Mouse (Mus musculus): Measurements from ENCODE around the gene Mrps22.

Mrps22 gene

GRCm38 (mm10) chr9:98601156-98601836, at the start of gene Mrps22:
TSS of gene Mrps22 (minus strand) at chr9:98601660.
- DNase-seq (ENCODE audit: low spot score in 2 of 2) = peak; percentile 88 to 89

GRCm38 (mm10) chr9:98650547-98650946, 49.1 kb upstream of the Mrps22 start:
- DNase-seq (ENCODE audit: low spot score in 2 of 2) = no peak

DNA sequence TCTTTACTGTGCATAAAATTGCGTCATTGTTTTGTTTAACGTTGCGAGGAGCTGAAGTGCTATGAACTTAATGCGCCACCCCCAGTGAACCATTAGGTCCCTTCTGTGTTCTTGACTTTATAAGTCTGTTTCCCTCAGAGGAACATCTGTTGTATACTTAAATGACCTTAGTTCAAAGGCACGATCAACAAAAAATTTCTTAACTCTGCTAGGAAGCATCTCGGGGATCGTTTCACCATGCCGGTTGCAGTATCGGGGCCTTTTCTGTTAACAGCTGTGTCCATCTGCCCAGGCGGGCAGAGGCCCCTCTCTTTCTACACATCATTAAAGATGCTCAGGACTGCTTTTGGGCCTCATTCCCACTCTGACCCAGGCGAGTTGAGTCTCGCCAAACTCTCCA, 46.0 kb upstream of the Mrps22 start:
- no peak for DNase-seq (ENCODE audit: low spot score in 2 of 2)

DNA sequence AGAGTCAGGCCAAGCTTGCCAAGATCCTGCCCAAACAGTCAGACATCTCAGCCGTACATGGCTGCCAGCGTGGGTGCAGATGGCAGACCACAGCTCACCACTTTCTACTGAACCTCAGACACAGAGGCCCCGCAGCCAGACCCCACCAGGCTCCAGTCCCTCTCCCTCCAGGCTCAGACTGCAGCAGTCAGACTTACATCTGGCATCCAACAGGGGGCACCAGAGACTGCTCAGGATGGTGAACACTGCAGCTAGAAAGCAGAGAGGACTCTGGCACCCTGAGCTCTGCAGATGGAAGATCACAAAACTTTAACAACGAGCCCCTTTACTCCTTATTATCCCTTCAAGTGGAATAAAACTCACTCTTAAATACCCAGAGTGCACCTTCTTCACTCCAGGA, 44.3 kb upstream of the Mrps22 start:
- peak; percentile 82 to 86 for DNase-seq (ENCODE audit: low spot score in 2 of 2)

GRCm38 (mm10) chr9:98642126-98642525, 40.7 kb upstream of the Mrps22 start:
- DNase-seq (ENCODE audit: low spot score in 2 of 2) = no peak

- DNase-seq (ENCODE audit: low spot score in 2 of 2) = no peak
Observed at GRCm38 (mm10) chr9:98633287-98634162, 32.1 kb upstream of the Mrps22 start.

DNA sequence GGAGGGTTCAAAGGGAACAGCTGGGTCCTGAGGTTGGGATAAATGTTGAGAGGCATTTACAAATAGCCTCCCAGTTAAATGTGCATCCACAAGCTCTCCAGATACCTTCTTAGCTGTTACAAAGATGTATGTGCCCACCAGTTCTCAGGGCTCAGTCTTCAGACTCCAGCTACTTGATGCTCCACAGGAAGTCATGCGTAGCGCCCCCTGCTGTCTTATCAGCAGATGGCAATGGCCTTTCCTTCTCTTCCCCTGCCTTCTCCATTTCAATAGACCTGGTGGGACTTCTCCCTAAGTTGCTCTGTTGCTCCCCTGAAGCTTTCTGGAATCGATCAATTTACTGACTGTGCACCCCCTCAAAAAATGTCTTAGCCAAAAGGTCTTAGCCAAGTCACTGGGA, 27.0 kb upstream of the Mrps22 start:
- no peak for DNase-seq (ENCODE audit: low spot score in 2 of 2)

GRCm38 (mm10) chr9:98604896-98605295, 3.4 kb upstream of the Mrps22 start:
- DNase-seq (ENCODE audit: low spot score in 2 of 2) = no peak

GRCm38 (mm10) chr9:98601837-98602359, 438 bp upstream of the Mrps22 start:
- no peak for DNase-seq (ENCODE audit: low spot score in 2 of 2)

- DNase-seq (ENCODE audit: low spot score in 2 of 2) = no peak
Observed at GRCm38 (mm10) chr9:98600094-98600493, 1.4 kb downstream of the Mrps22 start.

DNA sequence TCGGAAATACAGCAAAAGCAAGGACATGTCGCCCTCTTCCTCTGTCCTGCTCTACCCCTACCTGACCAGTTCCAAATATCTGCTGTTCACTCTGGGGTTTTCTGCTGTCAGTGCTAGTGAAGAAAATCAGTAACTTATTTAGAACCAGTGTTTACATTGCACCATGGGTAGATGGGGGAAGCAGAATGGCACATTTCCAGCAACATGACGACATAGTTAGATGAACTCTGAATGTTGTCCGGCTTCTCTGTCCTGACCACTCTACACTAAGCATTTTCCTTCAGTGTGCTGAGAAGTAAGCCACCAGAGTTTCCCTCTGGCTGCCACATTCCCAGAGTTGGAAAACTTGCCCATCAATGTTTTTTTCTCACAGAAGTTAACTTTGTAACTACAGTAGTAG, 17.6 kb downstream of the Mrps22 start:
- no peak for DNase-seq (ENCODE audit: low spot score in 2 of 2)

GRCm38 (mm10) chr9:98563137-98564126, 38.0 kb downstream of the Mrps22 start, which contains the start of gene Copb2:
TSS of gene Copb2 (plus strand) at chr9:98563721.
- DNase-seq (ENCODE audit: low spot score in 2 of 2) = peak; percentile 98

DNA sequence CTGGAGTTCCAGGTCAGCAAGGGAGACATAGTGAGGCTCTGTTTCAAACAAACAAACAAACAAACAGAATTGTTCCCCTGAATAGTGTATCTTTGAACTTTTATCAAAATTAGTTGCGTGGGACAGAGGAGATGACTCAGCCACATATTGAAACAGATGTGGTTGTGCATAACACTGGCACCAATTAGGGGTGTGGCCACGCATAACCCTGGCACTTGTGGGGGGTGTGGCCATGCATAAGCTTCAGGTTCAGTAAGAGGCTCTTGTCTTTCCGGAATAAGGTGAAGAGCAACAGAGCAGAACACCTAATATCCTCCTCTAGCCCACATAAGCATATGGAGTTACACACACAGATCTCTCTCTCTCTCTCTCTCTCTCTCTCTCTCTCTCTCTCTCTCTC, 57.4 kb downstream of the Mrps22 start:
- no peak for DNase-seq (ENCODE audit: low spot score in 2 of 2)

Data from right cerebral cortex, adult 2 months (tissue).